Mouse (Mus musculus) erythroblast, embryonic 14.5 days (primary cell): ENCODE measurements around the gene B3gnt6.

Experiments
- GATA1 ChIP-seq: IDR thresholded peaks from 2 replicates; pipeline ENCODE4 v1.6.1; 2012; ENCODE audit warnings: low read length, inconsistent platforms, mixed read lengths
- TAL1 ChIP-seq: IDR thresholded peaks from 3 replicates; pipeline ENCODE4 v1.6.1; 2012; ENCODE audit warnings: low read length, inconsistent platforms, mixed read lengths

DNA sequence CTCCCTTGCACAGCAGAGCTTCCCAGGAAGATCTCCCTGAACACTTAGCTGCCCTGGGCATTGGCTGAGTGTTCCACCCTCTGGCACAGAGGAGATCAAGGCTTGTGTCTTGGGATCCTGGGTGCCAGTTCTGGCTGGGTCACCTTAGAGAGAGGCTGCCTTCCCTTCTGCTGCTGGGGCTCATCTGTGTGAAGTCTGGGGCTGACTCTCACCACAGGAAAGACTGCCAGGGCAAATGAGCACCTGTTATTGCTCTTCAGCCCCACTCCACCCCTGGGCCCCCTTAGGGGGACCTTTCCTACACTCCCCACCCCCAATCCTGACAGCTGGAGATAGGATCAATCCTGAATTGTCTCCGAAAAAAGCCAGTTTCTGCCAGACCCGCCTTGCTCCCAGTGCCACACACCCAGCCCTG lies 22.2 kb downstream of the B3gnt6 start:
- TF ChIP-seq GATA1 (no peak), TAL1 (no peak)
